Mouse (Mus musculus) liver, embryonic 11.5 days (tissue): ENCODE measurements around the gene Gatm. TPM values are rescaled to one million over a fixed set of nuclear protein-coding genes. Genes with fewer than 3 reads are reported as not detected.

Source experiments
- ATAC-seq: fragments of 200-750 bp; cut with Nextera tagmentation; replicated peaks from 2 replicates; pipeline ENCODE4 v1.8.0; 2017; ENCODE audit warnings: moderate number of reproducible peaks, mild to moderate bottlenecking, moderate TSS enrichment, moderate library complexity; ENCODE audit not compliant: low FRiP score
- DNase-seq: peaks from one replicate; pipeline ENCODE4 v3.0.0-alpha.2; 2017; ENCODE audit warnings: low spot score
- H3K27ac ChIP-seq: fragments of 300-500 bp; sonication (generic); 2 replicates; pipeline ENCODE4 v1.5.1; 2014; ENCODE audit warnings: mild to moderate bottlenecking, low read depth, low read length, control low read depth
- H3K27me3 ChIP-seq: fragments of 300-500 bp; sonication (generic); replicated peaks from 2 replicates; pipeline ENCODE4 v1.6.1; 2014; ENCODE audit warnings: low read length, mixed read lengths; ENCODE audit not compliant: control insufficient read depth, insufficient read depth
- H3K36me3 ChIP-seq: fragments of 300-500 bp; sonication (generic); 2 replicates; pipeline ENCODE4 v1.6.1; 2014; ENCODE audit warnings: mild to moderate bottlenecking, low read length, moderate library complexity, mixed read lengths; ENCODE audit not compliant: control insufficient read depth, insufficient read depth
- H3K4me1 ChIP-seq: fragments of 300-500 bp; sonication (generic); replicated peaks from 2 replicates; pipeline ENCODE4 v1.6.1; 2014; ENCODE audit warnings: low read length, mixed read lengths; ENCODE audit not compliant: control insufficient read depth, insufficient read depth
- H3K4me2 ChIP-seq: fragments of 300-500 bp; sonication (generic); 2 replicates; pipeline ENCODE4 v1.6.1; 2014; ENCODE audit warnings: mild to moderate bottlenecking, control low read depth, moderate library complexity
- H3K4me3 ChIP-seq: fragments of 300-500 bp; sonication (generic); 2 replicates; pipeline ENCODE4 v1.5.1; 2014; ENCODE audit warnings: low read depth, low read length, control low read depth
- H3K9ac ChIP-seq: fragments of 300-500 bp; sonication (generic); 2 replicates; pipeline ENCODE4 v1.6.1; 2014; ENCODE audit warnings: low read depth, low read length, control low read depth
- H3K9me3 ChIP-seq: fragments of 300-500 bp; sonication (generic); 2 replicates; pipeline ENCODE4 v1.6.1; 2016; ENCODE audit warnings: low read length, inconsistent platforms, mixed read lengths; ENCODE audit not compliant: control insufficient read depth
- WGBS: fragments of 180-500 bp; shearing (Covaris S2); extraction: QIAGEN DNeasy Blood & Tissue Kit; methylation state at CpG from one replicate; pipeline ENCODE4 v1.1.7; 2014; 5-methylcytosine and 5-hydroxymethylcytosine counted together
- polyA plus RNA-seq: library from polyadenylated mRNA; unstranded; fragments of >200 nt; fragmentation: Nextera tagmentation; extraction: Ambion mirVana; gene quantifications from 2 replicates; pipeline ENCODE4 v1.2.1, GENCODE M21; 2014

Gene Gatm
- polyA plus RNA-seq, 1 experiment from 2014 or later = 24.5 TPM

- no peak overlapping the region for H3K27ac ChIP-seq
- no peak for DNase-seq
- H3K9me3 ChIP-seq = no peaks in the 10 kb centered on the region
- H3K4me3 ChIP-seq = no peak overlapping the region
- H3K36me3 ChIP-seq = no peaks in the 10 kb centered on the region
- WGBS = 43% methylated on average over 2 of the region's 2 CpGs
- no peak overlapping the region for H3K9ac ChIP-seq
- ATAC-seq = no peak
- no peaks in the 10 kb centered on the region for H3K4me1 ChIP-seq
- H3K4me2 ChIP-seq = no peak overlapping the region
- no peaks in the 10 kb centered on the region for H3K27me3 ChIP-seq
Observed at GRCm38 (mm10) chr2:122591213-122591612, 19.9 kb downstream of the Gatm start.

DNA sequence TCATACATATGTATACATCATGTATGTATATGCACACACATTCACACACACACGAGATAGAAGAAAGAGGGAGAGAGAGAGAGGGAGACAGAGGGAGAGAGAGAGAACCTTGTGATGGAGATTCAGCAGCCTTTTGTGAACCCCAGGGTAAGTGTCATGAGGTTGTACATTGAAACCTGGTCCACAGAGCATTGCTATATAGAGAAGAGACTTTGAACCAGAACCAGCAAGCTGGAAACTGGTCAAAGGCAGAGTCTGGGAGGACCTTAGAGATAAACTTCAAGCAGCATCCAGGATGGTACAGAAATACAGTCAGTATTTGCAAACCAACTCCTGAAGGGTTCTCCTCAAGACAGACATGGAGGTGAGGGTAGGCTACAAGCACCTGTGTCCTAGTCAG is 20.8 kb downstream of the Gatm start:
- Histone ChIP-seq H3K4me1 (no peaks in the 10 kb centered on the region), H3K9ac (no peak overlapping the region), H3K4me2 (no peak overlapping the region), H3K36me3 (no peaks in the 10 kb centered on the region), H3K4me3 (no peak overlapping the region), H3K27me3 (no peaks in the 10 kb centered on the region), H3K27ac (no peak overlapping the region), H3K9me3 (no peaks in the 10 kb centered on the region)
- WGBS = 72% methylated on average over 1 of the region's 1 CpGs
- ATAC-seq (no peak), DNase-seq (no peak)

GRCm38 (mm10) chr2:122587861-122588519 is 23.1 kb downstream of the Gatm start:
- Histone ChIP-seq H3K4me1 (no peaks in the 10 kb centered on the region), H3K9ac (no peak overlapping the region), H3K27ac (no peak overlapping the region), H3K27me3 (no peaks in the 10 kb centered on the region), H3K36me3 (no peaks in the 10 kb centered on the region), H3K4me3 (no peak overlapping the region), H3K4me2 (no peak overlapping the region), H3K9me3 (no peaks in the 10 kb centered on the region)
- DNase-seq (no peak), ATAC-seq (no peak)
- WGBS = 88% methylated on average over 8 of the region's 8 CpGs

- H3K9me3 ChIP-seq = no peaks in the 10 kb centered on the region
- no peak overlapping the region for H3K9ac ChIP-seq
- no peaks in the 10 kb centered on the region; the same call in 1 of the 2 replicates for H3K27me3 ChIP-seq
- no peaks in the 10 kb centered on the region for H3K4me1 ChIP-seq
- H3K36me3 ChIP-seq = no peaks in the 10 kb centered on the region
- 69% methylated on average over 3 of the region's 3 CpGs for WGBS
- DNase-seq (no peak), ATAC-seq (no peak)
- H3K4me3 ChIP-seq = no peak overlapping the region
- H3K4me2 ChIP-seq = no peak overlapping the region
- no peak overlapping the region for H3K27ac ChIP-seq
Observed at GRCm38 (mm10) chr2:122586258-122586657, 24.8 kb downstream of the Gatm start.

DNA sequence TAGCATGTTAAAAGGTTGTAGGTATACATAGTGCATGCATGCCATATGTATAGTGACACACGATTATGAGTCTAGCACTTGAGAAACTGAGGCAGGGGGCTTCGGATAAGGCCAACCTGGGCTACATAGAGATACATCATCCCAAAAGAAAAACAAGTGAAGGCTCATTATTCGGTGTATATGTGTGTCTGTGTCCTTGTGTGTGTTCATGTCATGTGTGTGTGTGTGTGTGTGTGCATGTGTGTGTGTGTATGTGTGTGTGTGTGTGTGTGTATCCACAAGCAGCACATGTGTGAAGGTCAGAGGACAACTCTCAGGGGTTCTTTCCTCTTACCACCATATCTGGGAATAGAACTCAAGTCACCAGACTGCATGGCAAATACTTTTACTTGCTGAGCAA is 28.8 kb downstream of the Gatm start:
- 77% methylated on average over 3 of the region's 3 CpGs for WGBS
- Histone ChIP-seq H3K9me3 (no peaks in the 10 kb centered on the region), H3K4me3 (no peak overlapping the region), H3K27me3 (no peaks in the 10 kb centered on the region; the same call in 1 of the 2 replicates), H3K36me3 (no peaks in the 10 kb centered on the region), H3K4me1 (no peaks in the 10 kb centered on the region), H3K27ac (no peak overlapping the region), H3K9ac (no peak overlapping the region), H3K4me2 (no peak overlapping the region)
- ATAC-seq (no peak), DNase-seq (no peak)

GRCm38 (mm10) chr2:122581361-122582017 is 29.6 kb downstream of the Gatm start:
- Histone ChIP-seq H3K9ac (no peak overlapping the region), H3K9me3 (no peaks in the 10 kb centered on the region), H3K27ac (peak overlapping the region; percentile 25; the same call in 1 of the 2 replicates), H3K4me1 (no peaks in the 10 kb centered on the region), H3K27me3 (no peaks in the 10 kb centered on the region; the same call in 1 of the 2 replicates), H3K4me2 (no peak overlapping the region), H3K36me3 (no peaks in the 10 kb centered on the region), H3K4me3 (no peak overlapping the region)
- no peak; the same call in 1 of the 2 replicates for ATAC-seq
- DNase-seq = no peak
- 52% methylated on average over 3 of the region's 3 CpGs for WGBS

GRCm38 (mm10) chr2:122580426-122580825 is 30.7 kb downstream of the Gatm start:
- ATAC-seq (no peak), DNase-seq (no peak)
- H3K27ac ChIP-seq = no peak overlapping the region
- H3K9ac ChIP-seq = no peak overlapping the region
- H3K36me3 ChIP-seq = no peaks in the 10 kb centered on the region
- no peaks in the 10 kb centered on the region for H3K4me1 ChIP-seq
- H3K4me2 ChIP-seq = no peak overlapping the region
- 71% methylated on average over 10 of the region's 10 CpGs for WGBS
- no peak overlapping the region for H3K4me3 ChIP-seq
- H3K27me3 ChIP-seq = no peaks in the 10 kb centered on the region; the same call in 1 of the 2 replicates
- H3K9me3 ChIP-seq = no peaks in the 10 kb centered on the region

DNA sequence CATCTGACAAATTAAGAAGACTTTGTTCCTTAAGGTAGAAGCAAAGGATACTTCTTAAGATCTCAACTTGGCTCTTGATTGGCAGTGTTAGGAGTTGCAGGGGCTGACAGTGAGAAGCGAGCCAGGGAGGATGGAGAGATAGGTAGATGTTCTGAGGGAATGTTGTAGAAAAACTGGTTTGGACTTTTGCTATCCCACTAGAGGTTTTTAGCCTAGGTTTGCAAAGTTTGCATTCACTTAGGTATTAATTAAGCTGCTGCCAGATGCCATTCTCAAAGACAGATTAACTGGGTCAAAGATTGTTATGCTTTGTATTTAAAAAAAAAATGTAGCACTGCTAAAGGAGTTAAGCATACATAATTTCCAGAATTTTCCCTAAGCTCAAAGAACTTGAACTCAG is 33.8 kb downstream of the Gatm start:
- H3K27me3 ChIP-seq = no peaks in the 10 kb centered on the region; the same call in 1 of the 2 replicates
- H3K4me1 ChIP-seq = no peaks in the 10 kb centered on the region
- WGBS = 80% methylated on average over 1 of the region's 1 CpGs
- no peaks in the 10 kb centered on the region for H3K9me3 ChIP-seq
- H3K9ac ChIP-seq = no peak overlapping the region
- no peak for ATAC-seq
- H3K4me2 ChIP-seq = no peak overlapping the region
- no peak for DNase-seq
- no peak overlapping the region for H3K27ac ChIP-seq
- no peak overlapping the region for H3K4me3 ChIP-seq
- H3K36me3 ChIP-seq = no peaks in the 10 kb centered on the region

GRCm38 (mm10) chr2:122576295-122576694 is 34.8 kb downstream of the Gatm start:
- DNase-seq (no peak), ATAC-seq (peak; percentile 61)
- Histone ChIP-seq H3K9ac (no peak overlapping the region), H3K4me1 (no peaks in the 10 kb centered on the region), H3K27me3 (no peaks in the 10 kb centered on the region; the same call in 1 of the 2 replicates), H3K36me3 (no peaks in the 10 kb centered on the region), H3K27ac (no peak overlapping the region), H3K4me2 (no peak overlapping the region), H3K4me3 (no peak overlapping the region), H3K9me3 (no peaks in the 10 kb centered on the region)
- WGBS = 38% methylated on average over 5 of the region's 5 CpGs
